Mouse (Mus musculus) heart, embryonic 14.5 days (tissue): ENCODE data around the gene Epsti1. TPM values are rescaled to one million over a fixed set of nuclear protein-coding genes. Genes with fewer than 3 reads are reported as not detected.

Experiments used
- ATAC-seq: fragments of 200-750 bp; cut with Nextera tagmentation; 2 replicates; pipeline ENCODE4 v1.8.0; 2017; ENCODE audit warnings: low read depth, moderate TSS enrichment; ENCODE audit not compliant: insufficient number of reproducible peaks, insufficient read depth, low FRiP score
- H3K27ac ChIP-seq, 2 experiments: fragments of 200-500 bp in 1 of 2; fragments of 300-500 bp in 1 of 2; sonication (generic) in 1 of 2; replicated peaks in 1 of 2; 2 replicates each; pipeline ENCODE4 v1.5.1; 2012 to 2014; ENCODE audit warnings: low read depth in 2 of 2, low read length in 2 of 2, control low read depth in 1 of 2, mild to moderate bottlenecking in 1 of 2, mixed read lengths in 1 of 2; ENCODE audit not compliant: control insufficient read depth in 1 of 2, insufficient read depth in 1 of 2
- H3K27me3 ChIP-seq: fragments of 300-500 bp; sonication (generic); 2 replicates; pipeline ENCODE4 v1.6.1; 2014; ENCODE audit warnings: mild to moderate bottlenecking, low read length, control low read depth; ENCODE audit not compliant: control insufficient read depth, insufficient read depth
- H3K36me3 ChIP-seq: fragments of 300-500 bp; sonication (generic); 2 replicates; pipeline ENCODE4 v1.6.1; 2014; ENCODE audit warnings: mild to moderate bottlenecking, control low read depth, low read length, mixed read lengths; ENCODE audit not compliant: control insufficient read depth, insufficient read depth
- H3K4me1 ChIP-seq, 2 experiments: fragments of 200-500 bp in 1 of 2; fragments of 300-500 bp in 1 of 2; sonication (generic) in 1 of 2; 2 replicates each; pipeline ENCODE4 v1.6.1; 2012 to 2014; ENCODE audit warnings: low read length in 2 of 2, control low read depth in 1 of 2, mixed read lengths in 1 of 2; ENCODE audit not compliant: control insufficient read depth in 2 of 2, insufficient read depth in 2 of 2
- H3K4me2 ChIP-seq: fragments of 300-500 bp; sonication (generic); 2 replicates; pipeline ENCODE4 v1.6.1; 2014; ENCODE audit warnings: mild to moderate bottlenecking, low read length
- H3K4me3 ChIP-seq, 2 experiments: fragments of 200-500 bp in 1 of 2; fragments of 300-500 bp in 1 of 2; sonication (generic) in 1 of 2; 2 replicates each; pipeline ENCODE4 v1.5.1; 2012 to 2014; ENCODE audit warnings: low read length in 2 of 2, mild to moderate bottlenecking in 2 of 2, control low read depth in 1 of 2, low read depth in 1 of 2, moderate library complexity in 1 of 2; ENCODE audit not compliant: control insufficient read depth in 1 of 2, insufficient read depth in 1 of 2
- H3K9ac ChIP-seq: fragments of 300-500 bp; sonication (generic); 2 replicates; pipeline ENCODE4 v1.6.1; 2014; ENCODE audit warnings: mild to moderate bottlenecking, low read length
- H3K9me3 ChIP-seq: fragments of 300-500 bp; sonication (generic); 2 replicates; pipeline ENCODE4 v1.6.1; 2016; ENCODE audit warnings: low read length, control low read depth; ENCODE audit not compliant: control insufficient read depth
- WGBS: fragments of 180-500 bp; shearing (Covaris S2); extraction: QIAGEN DNeasy Blood & Tissue Kit; methylation state at CpG from one replicate; pipeline ENCODE4 v1.1.7; 2014; 5-methylcytosine and 5-hydroxymethylcytosine counted together
- polyA plus RNA-seq: library from polyadenylated mRNA; unstranded; fragments of >200 nt; fragmentation: Nextera tagmentation; extraction: Ambion mirVana; gene quantifications from 2 replicates; pipeline ENCODE4 v1.2.1, GENCODE M21; 2014

Epsti1 gene
- polyA plus RNA-seq, 1 experiment from 2014 or later: 0.86 TPM

GRCm38 (mm10) chr14:77974221-77974620 is 70.2 kb downstream of the Epsti1 start:
- no peak for ATAC-seq
- 78% methylated on average over 6 of the region's 6 CpGs for WGBS
- Histone ChIP-seq H3K4me2 (no peak overlapping the region), H3K27me3 (no peaks in the 10 kb centered on the region), H3K9me3 (no peaks in the 10 kb centered on the region), H3K36me3 (no peaks in the 10 kb centered on the region), H3K4me1 (no peaks in the 10 kb centered on the region), H3K4me3 (no peak overlapping the region), H3K27ac (no peak overlapping the region), H3K9ac (no peak overlapping the region)

GRCm38 (mm10) chr14:77975702-77976101 is 71.7 kb downstream of the Epsti1 start:
- ATAC-seq: no peak
- Histone ChIP-seq H3K27me3 (no peaks in the 10 kb centered on the region), H3K4me1 (no peaks in the 10 kb centered on the region), H3K9ac (no peak overlapping the region), H3K27ac (no peak overlapping the region), H3K9me3 (no peaks in the 10 kb centered on the region), H3K4me3 (no peak overlapping the region), H3K4me2 (no peak overlapping the region), H3K36me3 (no peaks in the 10 kb centered on the region)
- 64% methylated on average over 8 of the region's 8 CpGs for whole genome bisulfite sequencing

GRCm38 (mm10) chr14:77981516-77981915 is 77.5 kb downstream of the Epsti1 start:
- Histone ChIP-seq H3K27ac (no peak overlapping the region), H3K9ac (no peak overlapping the region), H3K27me3 (no peaks in the 10 kb centered on the region), H3K9me3 (no peaks in the 10 kb centered on the region), H3K4me2 (no peak overlapping the region), H3K4me3 (no peak overlapping the region), H3K36me3 (no peaks in the 10 kb centered on the region), H3K4me1 (no peaks in the 10 kb centered on the region)
- WGBS: 67% methylated on average over 5 of the region's 5 CpGs
- ATAC-seq: no peak

GRCm38 (mm10) chr14:77997731-77998130 is 93.7 kb downstream of the Epsti1 start:
- H3K4me1 ChIP-seq: no peaks in the 10 kb centered on the region
- H3K4me3 ChIP-seq: no peak overlapping the region
- H3K9me3 ChIP-seq: 0 out of 2 replicates have a peak, but pooled peaks cover 2% of the 10 kb centered on the region
- no peaks in the 10 kb centered on the region for H3K27me3 ChIP-seq
- no peak overlapping the region for H3K9ac ChIP-seq
- no peak for ATAC-seq
- no peak overlapping the region for H3K27ac ChIP-seq
- no peak overlapping the region for H3K4me2 ChIP-seq
- H3K36me3 ChIP-seq: no peaks in the 10 kb centered on the region

- H3K9ac ChIP-seq: no peak overlapping the region
- no peak overlapping the region for H3K4me2 ChIP-seq
- no peaks in the 10 kb centered on the region for H3K36me3 ChIP-seq
- H3K27me3 ChIP-seq: no peaks in the 10 kb centered on the region
- ATAC-seq: no peak
- H3K27ac ChIP-seq: no peak overlapping the region
- no peaks in the 10 kb centered on the region for H3K4me1 ChIP-seq
- H3K9me3 ChIP-seq: no peaks in the 10 kb centered on the region
- H3K4me3 ChIP-seq: no peak overlapping the region
- WGBS: 67% methylated on average over 4 of the region's 4 CpGs
These were observed 100.4 kb downstream of the Epsti1 start for GRCm38 (mm10) chr14:78004486-78004885.

- no peaks in the 10 kb centered on the region for H3K36me3 ChIP-seq
- no peaks in the 10 kb centered on the region for H3K9me3 ChIP-seq
- no peaks in the 10 kb centered on the region for H3K27me3 ChIP-seq
- H3K4me1 ChIP-seq: no peaks in the 10 kb centered on the region
- no peak for ATAC-seq
- no peak overlapping the region for H3K27ac ChIP-seq
- H3K9ac ChIP-seq: no peak overlapping the region
- WGBS: 19% methylated on average over 6 of the region's 6 CpGs
- no peak overlapping the region for H3K4me2 ChIP-seq
- no peak overlapping the region for H3K4me3 ChIP-seq
These were observed 104.0 kb downstream of the Epsti1 start for GRCm38 (mm10) chr14:78008019-78008418.

GRCm38 (mm10) chr14:78011808-78012207 is 107.8 kb downstream of the Epsti1 start:
- no peaks in the 10 kb centered on the region for H3K27me3 ChIP-seq
- H3K9ac ChIP-seq: no peak overlapping the region
- no peaks in the 10 kb centered on the region for H3K9me3 ChIP-seq
- H3K36me3 ChIP-seq: no peaks in the 10 kb centered on the region
- H3K27ac ChIP-seq: no peak overlapping the region
- H3K4me1 ChIP-seq: no peaks in the 10 kb centered on the region
- H3K4me3 ChIP-seq: no peak overlapping the region
- WGBS: 61% methylated on average over 10 of the region's 10 CpGs
- H3K4me2 ChIP-seq: no peak overlapping the region
- ATAC-seq: no peak

- Histone ChIP-seq H3K27me3 (no peaks in the 10 kb centered on the region), H3K4me2 (no peak overlapping the region), H3K9me3 (no peaks in the 10 kb centered on the region), H3K27ac (no peak overlapping the region), H3K9ac (no peak overlapping the region), H3K4me1 (no peaks in the 10 kb centered on the region), H3K4me3 (no peak overlapping the region), H3K36me3 (no peaks in the 10 kb centered on the region)
- no peak for ATAC-seq
- WGBS: 75% methylated on average over 7 of the region's 7 CpGs
These were observed 111.7 kb downstream of the Epsti1 start for GRCm38 (mm10) chr14:78015540-78016321.
